Mouse (Mus musculus) hematopoietic stem cell, adult 5-6 weeks (primary cell): ENCODE results near the gene Tex2. TPM values are rescaled to one million over a fixed set of nuclear protein-coding genes. Genes with fewer than 3 reads are reported as not detected.

Source experiments
- ATAC-seq, 2 experiments: fragments of 125-278 bp in 1 of 2; replicated peaks in 1 of 2; 2 replicates each; pipeline ENCODE4 v1.8.0; 2016 to 2017; ENCODE audit warnings: inconsistent platforms in 2 of 2, mild to moderate bottlenecking in 2 of 2, moderate number of reproducible peaks in 2 of 2, low read depth in 1 of 2, moderate TSS enrichment in 1 of 2; ENCODE audit not compliant: low FRiP score in 2 of 2, poor library complexity in 2 of 2, severe bottlenecking in 2 of 2, insufficient read depth in 1 of 2, low TSS enrichment in 1 of 2
- total RNA-seq: library from RNA; stranded (forward); fragments of 172-1452, 232-1000 nt; gene quantifications from 2 replicates; pipeline ENCODE4 v1.2.3, GENCODE M21; 2017

Gene Tex2
- total RNA-seq, 1 experiment from 2014 or later = 28.1 TPM

GRCm38 (mm10) chr11:106463845-106464244 lies 149.4 kb downstream of the Tex2 start:
- ATAC-seq = no peak

DNA sequence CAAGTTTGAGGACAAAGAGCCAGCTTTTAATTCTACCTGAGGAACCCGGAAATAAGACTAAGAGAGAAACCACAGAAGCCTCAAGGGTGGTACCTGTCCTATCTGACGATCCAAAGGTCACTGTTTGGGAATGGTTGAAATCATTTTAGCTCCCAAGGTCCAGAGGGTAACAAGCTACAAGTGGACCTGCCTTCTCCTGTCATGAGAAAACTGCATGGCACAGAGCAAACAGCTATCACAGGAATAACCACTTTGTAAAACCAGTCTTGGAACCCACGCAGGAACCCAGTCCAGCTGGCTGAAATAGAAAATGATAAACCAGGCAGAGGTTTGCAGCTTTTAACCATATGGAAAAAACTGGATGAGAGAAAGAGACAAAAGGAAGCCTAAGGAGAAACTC lies 150.9 kb downstream of the Tex2 start:
- ATAC-seq = no peak

DNA sequence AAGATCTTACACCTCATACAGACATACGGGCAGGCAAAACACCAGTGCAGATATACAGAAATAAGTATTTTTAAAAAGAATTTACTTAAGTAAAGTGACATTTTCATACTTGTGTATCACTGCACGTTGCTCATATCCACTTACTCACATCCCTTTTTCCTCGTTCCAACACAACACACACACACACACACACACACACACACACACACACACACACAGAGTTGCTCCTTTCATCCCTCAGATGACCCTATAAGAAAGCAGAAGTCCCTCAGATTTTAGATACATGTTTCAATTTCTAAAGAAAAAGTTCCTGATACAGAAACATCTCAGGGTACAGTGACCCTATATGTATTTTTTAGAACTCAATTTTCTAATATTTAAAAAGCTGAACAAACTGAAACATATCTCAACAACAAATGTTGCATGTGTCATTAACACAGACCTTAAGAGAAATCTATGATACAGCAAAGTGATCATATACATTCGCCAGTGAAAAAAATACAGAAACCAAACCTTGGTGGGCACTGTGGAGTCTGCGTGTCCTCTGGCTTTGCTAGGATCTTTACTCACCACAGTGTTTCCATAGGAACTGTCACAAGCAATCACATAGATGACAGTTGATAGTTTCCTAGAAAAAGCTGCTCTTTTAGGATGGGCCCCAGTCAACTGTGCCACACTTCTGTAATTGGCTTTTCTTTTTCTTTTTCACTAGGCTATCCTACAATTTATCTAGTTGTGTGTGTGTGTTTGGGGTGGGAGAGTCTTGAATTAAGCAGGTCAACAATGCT lies 151.9 kb downstream of the Tex2 start:
- ATAC-seq = no peak

DNA sequence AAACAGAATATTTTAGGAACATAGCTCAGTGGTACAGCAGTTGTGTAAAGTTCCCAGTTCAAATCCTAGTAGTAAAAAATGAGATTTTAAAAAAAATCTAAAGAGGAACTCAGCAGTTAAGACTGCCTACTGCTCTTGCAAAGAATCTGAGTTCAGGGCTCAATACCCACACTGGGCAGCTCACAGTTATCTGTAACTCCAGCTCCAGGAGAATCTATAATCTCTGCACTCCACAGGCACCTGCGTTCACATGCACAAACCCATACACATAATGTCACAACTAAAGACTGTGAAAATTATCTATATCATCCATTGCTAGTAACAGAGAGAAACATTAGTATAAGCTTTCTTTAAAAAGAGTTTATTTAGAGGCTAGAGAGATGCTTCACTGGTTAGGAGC lies 152.6 kb downstream of the Tex2 start:
- ATAC-seq = no peak

DNA sequence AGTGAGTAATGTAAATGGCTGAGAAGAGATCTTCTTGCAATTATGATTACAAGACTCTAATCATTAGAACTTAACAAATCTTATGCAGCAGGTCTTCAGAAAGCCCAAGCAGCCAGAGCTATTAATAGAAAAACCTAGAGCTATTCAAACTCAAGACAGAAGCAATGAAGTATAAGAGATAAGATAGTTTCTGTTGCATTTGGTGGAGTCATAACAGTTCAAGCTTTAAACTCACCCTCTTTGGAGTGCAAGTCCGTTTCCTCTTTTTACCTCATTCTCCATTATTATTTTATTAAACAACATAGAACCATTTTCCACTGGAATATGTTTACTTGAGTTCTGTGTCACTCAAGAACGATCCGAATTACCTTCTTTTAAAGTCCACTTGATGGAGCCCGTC lies 154.7 kb downstream of the Tex2 start:
- ATAC-seq = no peak

Other genes starting within 250 kb of the Tex2 start
- not detected in 2 replicates for gene Prr29, start 248.0 kb downstream of the Tex2 start, total RNA-seq
- 49.3 and 87.8 TPM in 2 replicates for gene Icam2, start 225.3 kb downstream of the Tex2 start, total RNA-seq
- 35.9 and 65.9 TPM in 2 replicates for gene Ern1, start 125.6 kb downstream of the Tex2 start, total RNA-seq
- 46.2 and 50.2 TPM in 2 replicates for gene Pecam1, start 137.2 kb upstream of the Tex2 start, total RNA-seq
- gene Milr1, start 137.8 kb upstream of the Tex2 start, total RNA-seq = 50.2 and 51.9 TPM in 2 replicates
- 16.0 and 24.2 TPM in 2 replicates for gene Polg2, start 166.1 kb upstream of the Tex2 start, total RNA-seq
- gene Ddx5, start 175.8 kb upstream of the Tex2 start, total RNA-seq = 1,945 and 2,149 TPM in 2 replicates
- gene Cep95, start 175.8 kb upstream of the Tex2 start, total RNA-seq = 25.3 and 53.4 TPM in 2 replicates